In the genomic region with DNA sequence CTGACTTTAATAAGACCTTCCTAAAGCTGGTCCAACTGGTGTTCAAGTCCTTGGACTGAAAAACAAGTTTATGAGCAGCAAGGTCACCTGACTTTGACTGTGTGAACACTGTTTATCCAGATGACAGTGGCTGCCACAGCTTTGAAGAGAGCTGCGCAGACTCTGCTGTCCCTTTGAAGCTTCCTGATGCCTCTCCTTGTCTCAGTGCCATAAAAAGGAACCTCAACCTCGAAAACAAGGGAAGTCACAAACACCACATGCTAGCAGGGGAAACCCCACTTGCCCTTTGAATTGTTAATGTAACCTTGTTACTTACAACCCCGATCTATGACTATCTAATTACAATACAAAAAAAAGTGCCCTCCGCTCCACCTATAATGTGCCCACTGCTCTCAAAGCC, we compare ENCODE assay signal across 8 mouse cellular contexts. TPM values are rescaled to one million over a fixed set of nuclear protein-coding genes. Genes with fewer than 3 reads are reported as not detected.
DNase-seq lines count a peak whose midpoint lies in the region; ATAC-seq and TF ChIP-seq lines count a peak whose summit lies in the region.

No protein-coding gene starts in this region.

- DNase-seq in heart, postnatal 0 days (ENCODE audit: low spot score): no peak
- DNase-seq in heart, postnatal 4 days: no peak
- peak; percentile 6 to 39 for DNase-seq in monocyte, adult 2 months (ENCODE audit: low read depth in 1 of 2, low spot score in 2 of 2)
- no peak for DNase-seq in layer of hippocampus, postnatal 14 days (ENCODE audit: low spot score in 2 of 2)
- DNase-seq in frontal cortex, postnatal 36 days (ENCODE audit: low spot score in 2 of 2): no peak
- DNase-seq in layer of hippocampus, adult 9-10 months (ENCODE audit: low spot score): no peak

- H3K27ac ChIP-seq in heart, postnatal 0 days (ENCODE audit: low read depth): no peak overlapping the region
- no peak overlapping the region for H3K27ac ChIP-seq in embryonic facial prominence, embryonic 12.5 days
- no peak overlapping the region for H3K27ac ChIP-seq in intestine, embryonic 15.5 days

- H3K4me2 ChIP-seq in heart, postnatal 0 days (ENCODE audit: low read depth, low read length): peak overlapping the region; percentile 89
- H3K4me2 ChIP-seq in embryonic facial prominence, embryonic 12.5 days (replicated peaks): peak overlapping the region; percentile 88
- H3K4me2 ChIP-seq in intestine, embryonic 15.5 days (replicated peaks): peak overlapping the region; percentile 73

- peaks cover 9% of the 10 kb centered on the region for H3K4me1 ChIP-seq in heart, postnatal 0 days (ENCODE audit: control insufficient read depth, insufficient read depth)
- H3K4me1 ChIP-seq in embryonic facial prominence, embryonic 12.5 days: peaks cover 12% of the 10 kb centered on the region
- peaks cover 9% of the 10 kb centered on the region; the same call in 1 of the 2 replicates for H3K4me1 ChIP-seq in intestine, embryonic 15.5 days (replicated peaks)

- 0 out of 2 replicates have a peak overlapping the region, but pooled peaks have one; percentile 99 for H3K4me3 ChIP-seq in heart, postnatal 0 days (ENCODE audit: low read depth, low read length)
- H3K4me3 ChIP-seq in embryonic facial prominence, embryonic 12.5 days: peak overlapping the region; percentile 91
- H3K4me3 ChIP-seq in intestine, embryonic 15.5 days (replicated peaks): no peak overlapping the region

- TF ChIP-seq EP300 in heart, postnatal 0 days (IDR thresholded peaks at IDR 0.05; ENCODE audit: low read depth): no peak

- H3K27me3 ChIP-seq in heart, postnatal 0 days (ENCODE audit: control insufficient read depth, insufficient read depth, low read length): no peaks in the 10 kb centered on the region
- H3K27me3 ChIP-seq in embryonic facial prominence, embryonic 12.5 days: no peaks in the 10 kb centered on the region
- no peaks in the 10 kb centered on the region for H3K27me3 ChIP-seq in intestine, embryonic 15.5 days (replicated peaks)

- no peaks in the 10 kb centered on the region for H3K9me3 ChIP-seq in heart, postnatal 0 days (replicated peaks; ENCODE audit: control insufficient read depth, low read length)
- no peaks in the 10 kb centered on the region for H3K9me3 ChIP-seq in embryonic facial prominence, embryonic 12.5 days
- no peaks in the 10 kb centered on the region for H3K9me3 ChIP-seq in intestine, embryonic 15.5 days

- peak overlapping the region; percentile 95; the same call in 1 of the 2 replicates for H3K9ac ChIP-seq in heart, postnatal 0 days (replicated peaks; ENCODE audit: low read depth, low read length)
- H3K9ac ChIP-seq in embryonic facial prominence, embryonic 12.5 days: peak overlapping the region; percentile 91
- no peak overlapping the region for H3K9ac ChIP-seq in intestine, embryonic 15.5 days

- ATAC-seq in heart, postnatal 0 days (ENCODE audit: insufficient read depth, low read depth): no peak
- no peak for ATAC-seq in embryonic facial prominence, embryonic 12.5 days (ENCODE audit: insufficient number of reproducible peaks, insufficient read depth, low FRiP score, low TSS enrichment)
- no peak for ATAC-seq in intestine, embryonic 15.5 days

- no peak for TF ChIP-seq CTCF in heart, postnatal 0 days (IDR thresholded peaks at IDR 0.05; ENCODE audit: low read depth)

- 71% methylated on average over 4 of the region's 4 CpGs for WGBS in heart, postnatal 0 days
- 85% methylated on average over 4 of the region's 4 CpGs for WGBS in embryonic facial prominence, embryonic 12.5 days
- 72% methylated on average over 4 of the region's 4 CpGs for whole genome bisulfite sequencing in intestine, embryonic 15.5 days

- peaks cover 42% of the 10 kb centered on the region for H3K36me3 ChIP-seq in heart, postnatal 0 days (replicated peaks; ENCODE audit: control insufficient read depth, insufficient read depth, low read length)
- H3K36me3 ChIP-seq in embryonic facial prominence, embryonic 12.5 days: peaks cover 45% of the 10 kb centered on the region
- peaks cover 16% of the 10 kb centered on the region for H3K36me3 ChIP-seq in intestine, embryonic 15.5 days

RNA-seq across cellular contexts. Expression of gene Ranbp10, which starts 1.6 kb away (rescaled TPM):
- total RNA-seq in heart, postnatal 0 days (2014; rRNA removed; ENCODE audit: low replicate concordance): 8.7 and 10.5 TPM in 2 replicates
- 6.1 and 6.7 TPM in 2 replicates for polyA plus RNA-seq in heart, postnatal 0 days (2015; fragmentation: Nextera tagmentation; extraction: Ambion mirVana)
- 10 to 100 TPM; 22.3 to 23.1 TPM for total RNA-seq in heart, postnatal 4 days (2021)
- polyA plus RNA-seq in embryonic facial prominence, embryonic 12.5 days (2016; fragmentation: Nextera tagmentation; extraction: Ambion mirVana): 14.9 and 16.0 TPM in 2 replicates
- polyA plus RNA-seq in intestine, embryonic 15.5 days (2015; fragmentation: Nextera tagmentation; extraction: Ambion mirVana): 8.5 and 8.9 TPM in 2 replicates
- 10 to 100 TPM; 25.5 to 26.0 TPM for total RNA-seq in layer of hippocampus, postnatal 14 days (2021)

RNA-seq across cellular contexts. Expression of gene Tsnaxip1, which starts 2.0 kb away (rescaled TPM):
- not detected in 2 replicates for total RNA-seq in heart, postnatal 0 days (2014; rRNA removed; ENCODE audit: low replicate concordance)
- polyA plus RNA-seq in heart, postnatal 0 days (2015; fragmentation: Nextera tagmentation; extraction: Ambion mirVana): 0.30 TPM in 1 of 2 replicates, not detected in the other
- not detected for total RNA-seq in heart, postnatal 4 days (2021)
- 0.43 TPM in 1 of 2 replicates, not detected in the other for polyA plus RNA-seq in embryonic facial prominence, embryonic 12.5 days (2016; fragmentation: Nextera tagmentation; extraction: Ambion mirVana)
- not detected in 2 replicates for polyA plus RNA-seq in intestine, embryonic 15.5 days (2015; fragmentation: Nextera tagmentation; extraction: Ambion mirVana)
- total RNA-seq in layer of hippocampus, postnatal 14 days (2021): under 1 TPM; 0.24 to 0.85 TPM

RNA-seq across cellular contexts. Expression of gene Cenpt, which starts 27.6 kb away (rescaled TPM):
- 28.3 and 32.2 TPM in 2 replicates for total RNA-seq in heart, postnatal 0 days (2014; rRNA removed; ENCODE audit: low replicate concordance)
- 11.5 and 12.9 TPM in 2 replicates for polyA plus RNA-seq in heart, postnatal 0 days (2015; fragmentation: Nextera tagmentation; extraction: Ambion mirVana)
- total RNA-seq in heart, postnatal 4 days (2021): 10 to 100 TPM; 16.8 to 18.4 TPM
- polyA plus RNA-seq in embryonic facial prominence, embryonic 12.5 days (2016; fragmentation: Nextera tagmentation; extraction: Ambion mirVana): 59.8 and 60.6 TPM in 2 replicates
- 33.6 and 34.9 TPM in 2 replicates for polyA plus RNA-seq in intestine, embryonic 15.5 days (2015; fragmentation: Nextera tagmentation; extraction: Ambion mirVana)
- 10 to 100 TPM; 18.8 to 19.5 TPM for total RNA-seq in layer of hippocampus, postnatal 14 days (2021)

RNA-seq across cellular contexts. Expression of gene Thap11, which starts 29.4 kb away (rescaled TPM):
- total RNA-seq in heart, postnatal 0 days (2014; rRNA removed; ENCODE audit: low replicate concordance): 59.5 and 81.1 TPM in 2 replicates
- 35.5 and 36.6 TPM in 2 replicates for polyA plus RNA-seq in heart, postnatal 0 days (2015; fragmentation: Nextera tagmentation; extraction: Ambion mirVana)
- 10 to 100 TPM; 26.4 to 29.3 TPM for total RNA-seq in heart, postnatal 4 days (2021)
- polyA plus RNA-seq in embryonic facial prominence, embryonic 12.5 days (2016; fragmentation: Nextera tagmentation; extraction: Ambion mirVana): 84.6 and 86.8 TPM in 2 replicates
- polyA plus RNA-seq in intestine, embryonic 15.5 days (2015; fragmentation: Nextera tagmentation; extraction: Ambion mirVana): 54.9 and 60.0 TPM in 2 replicates
- 10 to 100 TPM; 34.5 to 36.1 TPM for total RNA-seq in layer of hippocampus, postnatal 14 days (2021)

RNA-seq across cellular contexts. Expression of gene Nutf2, which starts 34.9 kb away (rescaled TPM):
- 19.4 and 38.0 TPM in 2 replicates for total RNA-seq in heart, postnatal 0 days (2014; rRNA removed; ENCODE audit: low replicate concordance)
- 135 and 147 TPM in 2 replicates for polyA plus RNA-seq in heart, postnatal 0 days (2015; fragmentation: Nextera tagmentation; extraction: Ambion mirVana)
- total RNA-seq in heart, postnatal 4 days (2021): 10 to 100 TPM; 44.7 to 45.7 TPM
- 228 and 268 TPM in 2 replicates for polyA plus RNA-seq in embryonic facial prominence, embryonic 12.5 days (2016; fragmentation: Nextera tagmentation; extraction: Ambion mirVana)
- polyA plus RNA-seq in intestine, embryonic 15.5 days (2015; fragmentation: Nextera tagmentation; extraction: Ambion mirVana): 192 and 253 TPM in 2 replicates
- 10 to 100 TPM; 36.5 to 45.5 TPM for total RNA-seq in layer of hippocampus, postnatal 14 days (2021)

Comparison
In these comparisons a context has a peak if more than half of its experiments do, and no peak if none do; other contexts are left out.
1. DNase-seq: peak in monocyte, adult 2 months (2 of 2); none in heart, postnatal 0 days (single experiment), heart, postnatal 4 days (single experiment), layer of hippocampus, postnatal 14 days (0 of 2), frontal cortex, postnatal 36 days (0 of 2) and layer of hippocampus, adult 9-10 months (single experiment).
2. Peak in every context shown above with its lines, with median percentiles within 50 percentile points of each other: H3K4me2 ChIP-seq.